Mouse (Mus musculus): ENCODE results near the gene Lect2.

DNA sequence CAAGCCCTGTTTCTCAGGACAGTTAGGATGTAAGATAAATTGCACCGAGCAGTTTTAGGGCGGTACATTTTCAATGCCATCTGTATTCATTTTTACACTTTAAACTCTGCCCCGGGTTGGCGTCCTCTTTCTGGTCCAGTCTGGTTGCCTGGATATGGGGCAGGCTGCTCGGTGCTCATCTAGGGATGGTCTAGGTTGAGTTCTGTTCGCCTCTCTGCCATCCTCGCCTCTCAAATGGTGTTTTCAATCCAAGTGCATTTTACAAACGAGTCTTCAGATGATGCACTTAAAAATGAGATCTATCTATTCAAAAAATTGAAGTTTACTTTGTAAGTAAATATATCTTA lies 25.5 kb downstream of the Lect2 start:
- TF ChIP-seq CTCF (IDR thresholded peaks at IDR 0.05; ENCODE audit: low read depth, low read length), result no peak
- no peak for TF ChIP-seq POLR2A (IDR thresholded peaks at IDR 0.05; ENCODE audit: borderline replicate concordance, low read depth, low read length)

Data from bone marrow macrophage, adult 2 months (primary cell).